In the genomic region with DNA sequence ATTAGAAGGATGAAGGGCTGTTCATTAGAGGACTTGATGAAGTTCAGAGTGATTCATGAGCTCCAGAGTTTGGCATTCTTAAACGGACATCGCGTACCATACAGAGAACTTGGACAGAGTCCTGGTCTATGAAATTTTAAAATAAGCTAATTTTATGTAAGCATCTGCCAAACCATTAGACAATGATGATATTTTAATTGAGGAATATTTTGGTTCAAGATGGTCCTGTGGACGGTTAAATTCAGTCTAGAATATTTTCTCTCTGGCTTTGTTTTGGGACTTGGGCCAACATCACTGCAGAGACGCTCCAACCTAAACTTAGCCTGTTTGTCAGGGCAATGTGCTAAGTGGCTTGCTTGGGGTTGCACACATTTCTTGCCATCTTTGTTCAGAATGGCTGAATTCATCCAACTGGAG, we compare ENCODE assay signal across 21 mouse cellular contexts. TPM values are rescaled to one million over a fixed set of nuclear protein-coding genes. Genes with fewer than 3 reads are reported as not detected.
DNase-seq lines count a peak whose midpoint lies in the region; ATAC-seq and TF ChIP-seq lines count a peak whose summit lies in the region.
"Had no signal": no experiment of that assay in that cellular context is flagged by ENCODE, and none has a peak within 500 bp of the region (broad histone marks: within the 10 kb centered on the region; RNA-seq: fewer than 3 reads in every experiment).

No protein-coding gene starts in this region.

- TF ChIP-seq CTCF in left cerebral cortex, adult 2 months (IDR thresholded peaks at IDR 0.05): no peak
- TF ChIP-seq CTCF in lung, postnatal 0 days (IDR thresholded peaks at IDR 0.05): no peak
- TF ChIP-seq CTCF in lung, adult 2 months (IDR thresholded peaks at IDR 0.05; ENCODE audit: insufficient read depth, low read length): no peak

- H3K9ac ChIP-seq in lung, postnatal 0 days (replicated peaks; ENCODE audit: low read depth): no peak overlapping the region
- H3K9ac ChIP-seq: heart, embryonic 15.5 days; neural tube, embryonic 15.5 days had no signal

- TF ChIP-seq POLR2A in lung, adult 2 months (IDR thresholded peaks at IDR 0.05; ENCODE audit: borderline replicate concordance, extremely low read depth, low read depth, low read length): no peak

- intact Hi-C loops in left cerebral cortex, adult 2 months (cut with DNase I): no loop called here
- intact Hi-C loops in heart, postnatal 25 days (cut with DNase I): no loop called here

- H3K4me2 ChIP-seq in lung, postnatal 0 days (replicated peaks; ENCODE audit: low read depth, low read length): no peak overlapping the region
- H3K4me2 ChIP-seq: heart, embryonic 15.5 days; neural tube, embryonic 15.5 days had no signal

- no peak overlapping the region for H3K4me3 ChIP-seq in left cerebral cortex, adult 2 months
- no peak overlapping the region for H3K4me3 ChIP-seq in lung, postnatal 0 days (ENCODE audit: low read depth, low read length)
- H3K4me3 ChIP-seq in lung, adult 2 months (replicated peaks; ENCODE audit: extremely low read depth, low read depth, low read length): no peak overlapping the region
- H3K4me3 ChIP-seq: forebrain, embryonic 10.5 days; heart, adult 2 months; heart, embryonic 15.5 days; neural tube, embryonic 15.5 days had no signal

- TF ChIP-seq EP300 in lung, postnatal 0 days (IDR thresholded peaks at IDR 0.05): peak; percentile 82

- peak; percentile 82 for ATAC-seq in lung, postnatal 0 days
- ATAC-seq: inflammation-experienced regulatory T-cells, adult 6 months; midbrain, embryonic 16.5 days; Patski had no signal

- H3K36me3 ChIP-seq in lung, postnatal 0 days (ENCODE audit: insufficient read depth, low read length): no peaks in the 10 kb centered on the region
- H3K36me3 ChIP-seq: heart, embryonic 15.5 days; neural tube, embryonic 15.5 days had no signal

- WGBS in lung, postnatal 0 days: 51% methylated on average over 5 of the region's 5 CpGs
- WGBS in lung, adult 2 months: 55% methylated on average over 5 of the region's 5 CpGs

- peaks cover 4% of the 10 kb centered on the region; the same call in 1 of the 2 replicates for H3K4me1 ChIP-seq in lung, postnatal 0 days (ENCODE audit: insufficient read depth, low read depth, low read length)
- H3K4me1 ChIP-seq in lung, adult 2 months (ENCODE audit: control insufficient read depth, insufficient read depth, low read length): peaks cover 12% of the 10 kb centered on the region
- H3K4me1 ChIP-seq: forebrain, embryonic 10.5 days; neural tube, embryonic 15.5 days had no signal

- peak overlapping the region; percentile 51; the same call in 1 of the 2 replicates for H3K27ac ChIP-seq in left cerebral cortex, adult 2 months
- peak overlapping the region; percentile 66; the same call in 1 of the 2 replicates for H3K27ac ChIP-seq in lung, postnatal 0 days (ENCODE audit: low read length)
- H3K27ac ChIP-seq: forebrain, embryonic 10.5 days; heart, adult 2 months; heart, embryonic 15.5 days; neural tube, embryonic 15.5 days had no signal

- H3K27me3 ChIP-seq in lung, postnatal 0 days (replicated peaks; ENCODE audit: insufficient read depth, low read length): no peaks in the 10 kb centered on the region
- H3K27me3 ChIP-seq: heart, embryonic 15.5 days; neural tube, embryonic 15.5 days; Patski had no signal

- H3K9me3 ChIP-seq in lung, postnatal 0 days (ENCODE audit: low read length): no peaks in the 10 kb centered on the region
- H3K9me3 ChIP-seq: heart, embryonic 15.5 days; neural tube, embryonic 15.5 days had no signal

- no peak for DNase-seq in left cerebral cortex, adult 2 months (ENCODE audit: extremely low spot score in 1 of 2, low spot score in 2 of 2)
- no peak for DNase-seq in left cerebral cortex, adult 11 months (ENCODE audit: low spot score)
- peak; percentile 90 for DNase-seq in lung, postnatal 0 days (ENCODE audit: low spot score)
- no peak for DNase-seq in lung, adult 2 months
- DNase-seq in lung, postnatal 4 days: peak; percentile 44 to 67
- no peak for DNase-seq in urinary bladder, postnatal 10 days (ENCODE audit: low spot score)
- no peak for DNase-seq in heart, postnatal 25 days (ENCODE audit: low spot score)
- DNase-seq: adrenal gland, postnatal 10 days; cerebellum, adult 9-11 months; gastrocnemius, postnatal 25 days; heart, adult 2 months; kidney, adult 8-10 months; kidney, postnatal 14 days; layer of hippocampus, adult 9-11 months; thymus, postnatal 14 days had no signal

RNA-seq across cellular contexts. Expression of a gene that starts 25.5 kb away (rescaled TPM):
- 10 to 100 TPM; 55.8 to 59.3 TPM for total RNA-seq in left cerebral cortex, adult 2 months (2021)
- 58.2 and 66.2 TPM in 2 replicates for polyA plus RNA-seq in lung, postnatal 0 days (2015; fragmentation: Nextera tagmentation; extraction: Ambion mirVana)
- 40.1 and 50.7 TPM in 2 replicates for polyA plus RNA-seq in lung, adult 2 months (2012; rRNA removed)
- total RNA-seq in heart, postnatal 25 days (2021): 1 to 10 TPM; 4.5 to 5.1 TPM

Comparison
In these comparisons a context has a peak if more than half of its experiments do, and no peak if none do; other contexts are left out.
1. DNase-seq: peak in lung, postnatal 0 days (single experiment) and lung, postnatal 4 days (2 of 2); none in left cerebral cortex, adult 2 months (0 of 2), left cerebral cortex, adult 11 months (single experiment), lung, adult 2 months (single experiment), urinary bladder, postnatal 10 days (single experiment) and heart, postnatal 25 days (single experiment).
2. RNA of a gene that starts 25.5 kb away (total RNA-seq): 55.8 to 59.3 TPM in left cerebral cortex, adult 2 months; 4.5 to 5.1 TPM in heart, postnatal 25 days; every median in the first group is over 4 times any median in the second.